Mouse (Mus musculus): ENCODE results near the gene Tmem212. TPM values are rescaled to one million over a fixed set of nuclear protein-coding genes. Genes with fewer than 3 reads are reported as not detected.

Gene Tmem212
- total and polyA plus RNA-seq, 2 experiments from 2014 or later, result not detected

GRCm38 (mm10) chr3:27873268-27874073 lies 22.7 kb downstream of the Tmem212 start:
- H3K4me1 ChIP-seq (ENCODE audit: control insufficient read depth, insufficient read depth), result no peaks in the 10 kb centered on the region
- no peaks in the 10 kb centered on the region for H3K9me3 ChIP-seq (replicated peaks; ENCODE audit: control insufficient read depth, low read length)
- DNase-seq (ENCODE audit: low spot score) (no peak), ATAC-seq (ENCODE audit: insufficient read depth, low read depth) (no peak)
- H3K27me3 ChIP-seq (ENCODE audit: control insufficient read depth, insufficient read depth, low read length), result no peaks in the 10 kb centered on the region
- no peak overlapping the region for H3K4me2 ChIP-seq (ENCODE audit: low read depth, low read length)
- 78% methylated on average over 9 of the region's 9 CpGs for WGBS
- TF ChIP-seq EP300 (IDR thresholded peaks at IDR 0.05; ENCODE audit: low read depth) (no peak), CTCF (IDR thresholded peaks at IDR 0.05; ENCODE audit: low read depth) (no peak)
- no peak overlapping the region for H3K27ac ChIP-seq (ENCODE audit: low read depth)
- H3K4me3 ChIP-seq (ENCODE audit: low read depth, low read length), result no peak overlapping the region
- H3K36me3 ChIP-seq (replicated peaks; ENCODE audit: control insufficient read depth, insufficient read depth, low read length), result no peaks in the 10 kb centered on the region
- no peak overlapping the region for H3K9ac ChIP-seq (replicated peaks; ENCODE audit: low read depth, low read length)

DNA sequence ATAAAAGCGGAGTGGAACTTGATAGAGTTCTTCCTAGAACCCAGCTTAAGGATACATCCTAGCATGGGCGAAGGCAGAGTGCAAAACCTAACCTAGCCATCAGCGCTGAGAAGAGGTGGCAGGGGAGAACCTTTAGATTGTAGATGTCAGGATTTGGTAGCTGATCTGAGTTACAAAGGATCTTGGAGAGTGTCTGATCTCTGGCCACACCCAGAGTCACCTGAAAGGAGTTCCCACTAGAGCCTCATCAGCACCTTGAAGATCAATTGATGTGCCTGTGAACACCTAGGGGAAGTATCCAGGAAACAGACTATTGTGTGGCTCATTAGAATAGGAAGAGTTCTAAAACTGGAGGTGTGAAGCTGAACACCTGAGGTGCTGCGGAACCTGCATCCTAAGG lies 23.7 kb downstream of the Tmem212 start:
- Histone ChIP-seq H3K27ac (ENCODE audit: low read depth) (no peak overlapping the region), H3K9me3 (replicated peaks; ENCODE audit: control insufficient read depth, low read length) (no peaks in the 10 kb centered on the region), H3K4me3 (ENCODE audit: low read depth, low read length) (no peak overlapping the region), H3K36me3 (replicated peaks; ENCODE audit: control insufficient read depth, insufficient read depth, low read length) (no peaks in the 10 kb centered on the region), H3K4me2 (ENCODE audit: low read depth, low read length) (no peak overlapping the region), H3K4me1 (ENCODE audit: control insufficient read depth, insufficient read depth) (no peaks in the 10 kb centered on the region), H3K9ac (replicated peaks; ENCODE audit: low read depth, low read length) (no peak overlapping the region), H3K27me3 (ENCODE audit: control insufficient read depth, insufficient read depth, low read length) (no peaks in the 10 kb centered on the region)
- WGBS, result 75% methylated on average over 4 of the region's 4 CpGs
- DNase-seq (ENCODE audit: low spot score) (no peak), ATAC-seq (ENCODE audit: insufficient read depth, low read depth) (no peak)
- no peak for TF ChIP-seq EP300 (IDR thresholded peaks at IDR 0.05; ENCODE audit: low read depth)
- no peak for TF ChIP-seq CTCF (IDR thresholded peaks at IDR 0.05; ENCODE audit: low read depth)

DNA sequence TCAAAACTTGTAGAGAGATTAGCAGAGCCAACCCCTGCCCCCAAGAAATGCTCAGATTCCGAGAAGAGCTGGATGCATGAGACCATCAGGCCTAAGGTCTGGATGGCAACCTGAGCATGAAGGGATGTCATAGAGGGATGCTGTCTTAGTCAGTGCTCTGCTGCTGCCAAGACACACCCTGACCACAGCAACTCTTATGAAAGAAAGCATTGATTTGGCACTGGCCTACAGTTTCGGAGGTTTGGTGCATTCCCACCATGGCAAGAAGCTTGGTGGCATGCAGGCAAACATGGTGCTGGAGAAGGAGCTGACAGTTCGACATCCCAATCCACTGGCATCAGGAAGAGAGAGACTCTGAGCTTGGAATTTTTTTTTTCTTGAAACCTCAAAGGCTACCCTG lies 24.3 kb downstream of the Tmem212 start:
- Histone ChIP-seq H3K4me1 (ENCODE audit: control insufficient read depth, insufficient read depth) (no peaks in the 10 kb centered on the region), H3K4me2 (ENCODE audit: low read depth, low read length) (no peak overlapping the region), H3K27me3 (ENCODE audit: control insufficient read depth, insufficient read depth, low read length) (no peaks in the 10 kb centered on the region), H3K36me3 (replicated peaks; ENCODE audit: control insufficient read depth, insufficient read depth, low read length) (no peaks in the 10 kb centered on the region), H3K9ac (replicated peaks; ENCODE audit: low read depth, low read length) (no peak overlapping the region), H3K27ac (ENCODE audit: low read depth) (no peak overlapping the region), H3K9me3 (replicated peaks; ENCODE audit: control insufficient read depth, low read length) (no peaks in the 10 kb centered on the region), H3K4me3 (ENCODE audit: low read depth, low read length) (no peak overlapping the region)
- DNase-seq (ENCODE audit: low spot score) (no peak), ATAC-seq (ENCODE audit: insufficient read depth, low read depth) (no peak)
- no peak for TF ChIP-seq EP300 (IDR thresholded peaks at IDR 0.05; ENCODE audit: low read depth)
- no peak for TF ChIP-seq CTCF (IDR thresholded peaks at IDR 0.05; ENCODE audit: low read depth)
- WGBS, result 78% methylated on average over 3 of the region's 3 CpGs

DNA sequence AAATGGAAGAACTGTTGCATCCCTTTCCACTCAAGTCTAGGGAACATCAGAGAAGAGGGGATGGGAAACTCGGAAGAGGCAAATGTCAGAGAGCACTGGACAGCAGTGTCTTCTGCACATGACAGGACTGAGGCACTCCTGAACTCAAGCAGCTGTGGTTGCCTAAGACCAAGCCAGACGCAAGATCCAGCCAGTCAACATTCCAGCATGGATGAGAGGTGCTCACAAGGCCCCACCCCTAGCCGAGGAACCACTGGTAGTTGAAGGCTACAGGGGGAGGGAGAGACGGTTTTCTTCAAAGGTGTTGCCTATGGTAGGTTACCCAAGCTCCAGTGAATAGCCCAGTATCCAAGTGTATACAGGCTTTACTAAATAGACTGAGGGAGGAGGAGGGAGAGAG lies 24.8 kb downstream of the Tmem212 start:
- WGBS, result 78% methylated on average over 4 of the region's 4 CpGs
- H3K4me3 ChIP-seq (ENCODE audit: low read depth, low read length), result no peak overlapping the region
- H3K4me2 ChIP-seq (ENCODE audit: low read depth, low read length), result no peak overlapping the region
- no peak for TF ChIP-seq EP300 (IDR thresholded peaks at IDR 0.05; ENCODE audit: low read depth)
- no peak for TF ChIP-seq CTCF (IDR thresholded peaks at IDR 0.05; ENCODE audit: low read depth)
- H3K27me3 ChIP-seq (ENCODE audit: control insufficient read depth, insufficient read depth, low read length), result no peaks in the 10 kb centered on the region
- no peak for DNase-seq (ENCODE audit: low spot score)
- no peak overlapping the region for H3K9ac ChIP-seq (replicated peaks; ENCODE audit: low read depth, low read length)
- no peaks in the 10 kb centered on the region for H3K4me1 ChIP-seq (ENCODE audit: control insufficient read depth, insufficient read depth)
- ATAC-seq (ENCODE audit: insufficient read depth, low read depth), result no peak
- no peak overlapping the region for H3K27ac ChIP-seq (ENCODE audit: low read depth)
- no peaks in the 10 kb centered on the region for H3K36me3 ChIP-seq (replicated peaks; ENCODE audit: control insufficient read depth, insufficient read depth, low read length)
- no peaks in the 10 kb centered on the region for H3K9me3 ChIP-seq (replicated peaks; ENCODE audit: control insufficient read depth, low read length)

DNA sequence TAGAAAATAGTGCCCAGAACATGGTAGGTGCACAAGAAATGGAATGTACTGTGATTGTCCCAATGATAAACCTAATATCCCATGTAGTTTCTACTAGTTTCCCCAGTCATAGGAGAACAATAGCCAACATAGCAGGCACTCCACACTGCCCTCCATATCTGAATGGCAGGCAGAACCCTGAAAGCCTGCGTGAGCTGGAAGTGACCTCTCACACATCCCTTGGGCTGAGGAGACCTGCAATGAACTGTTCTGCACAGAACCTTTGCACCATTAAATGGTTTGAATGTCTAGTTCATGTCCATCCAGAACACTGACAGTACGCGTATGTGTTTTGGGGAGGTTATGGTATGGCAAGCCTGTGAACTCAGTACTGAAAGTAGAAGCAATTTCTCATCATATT lies 27.5 kb downstream of the Tmem212 start:
- no peaks in the 10 kb centered on the region for H3K9me3 ChIP-seq (replicated peaks; ENCODE audit: control insufficient read depth, low read length)
- no peak overlapping the region for H3K27ac ChIP-seq (ENCODE audit: low read depth)
- no peaks in the 10 kb centered on the region for H3K27me3 ChIP-seq (ENCODE audit: control insufficient read depth, insufficient read depth, low read length)
- no peaks in the 10 kb centered on the region for H3K4me1 ChIP-seq (ENCODE audit: control insufficient read depth, insufficient read depth)
- H3K4me2 ChIP-seq (ENCODE audit: low read depth, low read length), result no peak overlapping the region
- ATAC-seq (ENCODE audit: insufficient read depth, low read depth) (no peak), DNase-seq (ENCODE audit: low spot score) (no peak)
- no peaks in the 10 kb centered on the region for H3K36me3 ChIP-seq (replicated peaks; ENCODE audit: control insufficient read depth, insufficient read depth, low read length)
- H3K9ac ChIP-seq (replicated peaks; ENCODE audit: low read depth, low read length), result no peak overlapping the region
- WGBS, result 92% methylated on average over 3 of the region's 3 CpGs
- TF ChIP-seq CTCF (IDR thresholded peaks at IDR 0.05; ENCODE audit: low read depth), result no peak
- no peak for TF ChIP-seq EP300 (IDR thresholded peaks at IDR 0.05; ENCODE audit: low read depth)
- no peak overlapping the region for H3K4me3 ChIP-seq (ENCODE audit: low read depth, low read length)

- no peak overlapping the region for H3K4me2 ChIP-seq (ENCODE audit: low read depth, low read length)
- 68% methylated on average over 3 of the region's 3 CpGs for WGBS
- H3K9me3 ChIP-seq (replicated peaks; ENCODE audit: control insufficient read depth, low read length), result no peaks in the 10 kb centered on the region
- TF ChIP-seq CTCF (IDR thresholded peaks at IDR 0.05; ENCODE audit: low read depth) (no peak), EP300 (IDR thresholded peaks at IDR 0.05; ENCODE audit: low read depth) (no peak)
- H3K4me1 ChIP-seq (ENCODE audit: control insufficient read depth, insufficient read depth), result peaks cover 3% of the 10 kb centered on the region
- no peak for ATAC-seq (ENCODE audit: insufficient read depth, low read depth)
- H3K4me3 ChIP-seq (ENCODE audit: low read depth, low read length), result no peak overlapping the region
- H3K36me3 ChIP-seq (replicated peaks; ENCODE audit: control insufficient read depth, insufficient read depth, low read length), result no peaks in the 10 kb centered on the region
- DNase-seq (ENCODE audit: low spot score), result no peak
- no peak overlapping the region for H3K9ac ChIP-seq (replicated peaks; ENCODE audit: low read depth, low read length)
- no peaks in the 10 kb centered on the region for H3K27me3 ChIP-seq (ENCODE audit: control insufficient read depth, insufficient read depth, low read length)
- H3K27ac ChIP-seq (ENCODE audit: low read depth), result no peak overlapping the region
Observed at GRCm38 (mm10) chr3:27867731-27868130, 28.4 kb downstream of the Tmem212 start.
